ENCODE assay signal across 8 mouse cellular contexts in the genomic region with DNA sequence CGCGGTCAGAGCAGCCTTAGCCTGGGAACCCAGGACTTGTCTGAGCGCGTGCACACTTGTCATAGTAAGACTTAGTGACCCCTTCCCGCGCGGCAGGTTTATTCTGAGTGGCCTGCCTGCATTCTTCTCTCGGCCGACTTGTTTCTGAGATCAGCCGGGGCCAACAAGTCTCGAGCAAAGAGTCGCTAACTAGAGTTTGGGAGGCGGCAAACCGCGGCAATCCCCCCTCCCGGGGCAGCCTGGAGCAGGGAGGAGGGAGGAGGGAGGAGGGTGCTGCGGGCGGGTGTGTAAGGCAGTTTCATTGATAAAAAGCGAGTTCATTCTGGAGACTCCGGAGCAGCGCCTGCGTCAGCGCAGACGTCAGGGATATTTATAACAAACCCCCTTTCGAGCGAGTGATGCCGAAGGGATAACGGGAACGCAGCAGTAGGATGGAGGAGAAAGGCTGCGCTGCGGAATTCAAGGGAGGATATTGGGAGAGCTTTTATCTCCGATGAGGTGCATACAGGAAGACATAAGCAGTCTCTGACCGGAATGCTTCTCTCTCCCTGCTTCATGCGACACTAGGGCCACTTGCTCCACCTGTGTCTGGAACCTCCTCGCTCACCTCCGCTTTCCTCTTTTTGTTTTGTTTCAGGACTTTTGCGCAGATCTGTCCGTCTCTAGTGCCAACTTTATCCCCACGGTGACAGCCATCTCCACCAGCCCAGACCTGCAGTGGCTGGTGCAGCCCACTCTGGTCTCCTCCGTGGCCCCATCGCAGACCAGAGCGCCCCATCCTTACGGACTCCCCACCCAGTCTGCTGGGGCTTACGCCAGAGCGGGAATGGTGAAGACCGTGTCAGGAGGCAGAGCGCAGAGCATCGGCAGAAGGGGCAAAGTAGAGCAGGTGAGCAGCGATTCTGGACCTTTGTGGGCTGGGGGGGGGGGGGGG. TPM values are rescaled to one million over a fixed set of nuclear protein-coding genes. Genes with fewer than 3 reads are reported as not detected.
DNase-seq lines count a peak whose midpoint lies in the region; ATAC-seq and TF ChIP-seq lines count a peak whose summit lies in the region.

No protein-coding gene starts in this region.

- 0 out of 2 replicates have a peak, but pooled peaks have one; percentile 29 for ATAC-seq in cerebellum, adult (ENCODE audit: insufficient number of reproducible peaks, low FRiP score, low TSS enrichment)
- no peak for ATAC-seq in hindbrain, embryonic 16.5 days
- peak; percentile 45 for ATAC-seq in megakaryocyte-erythroid progenitor cell, adult 5-6 weeks (replicated peaks; ENCODE audit: low FRiP score, low TSS enrichment, poor library complexity, severe bottlenecking)

- peaks cover 11% of the 10 kb centered on the region for H3K27me3 ChIP-seq in hindbrain, embryonic 16.5 days (replicated peaks; ENCODE audit: control insufficient read depth, insufficient read depth, low read length)
- H3K27me3 ChIP-seq in small intestine, adult 2 months (ENCODE audit: control insufficient read depth, insufficient read depth, low read length): no peaks in the 10 kb centered on the region

- no peak overlapping the region for H3K27ac ChIP-seq in hindbrain, embryonic 16.5 days (ENCODE audit: low read depth, low read length)
- peak overlapping the region; percentile 84 for H3K27ac ChIP-seq in small intestine, adult 2 months (ENCODE audit: insufficient read depth, low read depth, low read length)

- no peak for TF ChIP-seq POLR2A in small intestine, adult 2 months (IDR thresholded peaks at IDR 0.05; ENCODE audit: low read depth, low read length)

- peak overlapping the region; percentile 42 for H3K4me3 ChIP-seq in hindbrain, embryonic 16.5 days (ENCODE audit: low read length)
- peak overlapping the region; percentile 91 for H3K4me3 ChIP-seq in small intestine, adult 2 months (ENCODE audit: low read depth, low read length)

- H3K4me2 ChIP-seq in hindbrain, embryonic 16.5 days (ENCODE audit: low read length): peak overlapping the region; percentile 96

- H3K4me1 ChIP-seq in hindbrain, embryonic 16.5 days (ENCODE audit: control insufficient read depth, insufficient read depth, low read depth, low read length): peaks cover 25% of the 10 kb centered on the region
- H3K4me1 ChIP-seq in small intestine, adult 2 months (ENCODE audit: control insufficient read depth, insufficient read depth, insufficient read length, low read length): peaks cover 12% of the 10 kb centered on the region

- H3K36me3 ChIP-seq in hindbrain, embryonic 16.5 days (ENCODE audit: control insufficient read depth, insufficient read depth, low read length): no peaks in the 10 kb centered on the region
- peaks cover 29% of the 10 kb centered on the region for H3K36me3 ChIP-seq in small intestine, adult 2 months (ENCODE audit: control insufficient read depth, insufficient read depth, low read length)

- no peak for DNase-seq in cerebellum, postnatal 4 days (ENCODE audit: low spot score in 2 of 2)
- peak; percentile 70 for DNase-seq in cerebellum, adult 8-10 months
- DNase-seq in frontal cortex, postnatal 14 days (ENCODE audit: low spot score in 2 of 2): peak; percentile 67 to 68
- peak; percentile 80 to 93 for DNase-seq in left cerebral cortex, postnatal 25 days (ENCODE audit: low spot score in 2 of 2)

- intact Hi-C loops in left cerebral cortex, postnatal 25 days (cut with DNase I): loop anchor here (1.0 to 5.0 kb wide), 2 partner anchors 11 to 97 kb away; no protein-coding TSS in a partner anchor

- H3K9me3 ChIP-seq in hindbrain, embryonic 16.5 days (ENCODE audit: control insufficient read depth, low read length): no peaks in the 10 kb centered on the region

- TF ChIP-seq CTCF in small intestine, adult 2 months (IDR thresholded peaks at IDR 0.05; ENCODE audit: extremely low read depth, insufficient read length, insufficient replicate concordance, low read depth, low read length): no peak

- under 1% methylated on average over 46 of the region's 49 CpGs for WGBS in hindbrain, embryonic 16.5 days
- WGBS in small intestine, adult 2 months: 4% methylated on average over 49 of the region's 49 CpGs

- peak overlapping the region; percentile 10 for H3K9ac ChIP-seq in hindbrain, embryonic 16.5 days (ENCODE audit: low read depth, low read length)

RNA-seq across cellular contexts. Expression of a gene that starts 0.9 kb away (rescaled TPM):
- polyA plus RNA-seq in hindbrain, embryonic 16.5 days (2015; fragmentation: Nextera tagmentation; extraction: Ambion mirVana): 3.9 and 4.3 TPM in 2 replicates
- 10 to 100 TPM; 47.2 to 55.9 TPM for total RNA-seq in left cerebral cortex, postnatal 25 days (2021)
- 2.8 and 16.5 TPM in 2 replicates for total RNA-seq in megakaryocyte-erythroid progenitor cell, adult 5-6 weeks (2014; fragmentation: Nextera tagmentation)
- total RNA-seq in megakaryocyte-erythroid progenitor cell, adult 5-6 weeks (2017): 257 and 293 TPM in 2 replicates
- 103 and 283 TPM in 2 replicates for polyA plus RNA-seq in small intestine, adult 2 months (2012; rRNA removed)

Comparison
In these comparisons a context has a peak if more than half of its experiments do, and no peak if none do; other contexts are left out.
1. DNase-seq: peak in cerebellum, adult 8-10 months (single experiment), frontal cortex, postnatal 14 days (2 of 2) and left cerebral cortex, postnatal 25 days (2 of 2); none in cerebellum, postnatal 4 days (0 of 2).